Mouse (Mus musculus): ENCODE data around the gene Il2rb. TPM values are rescaled to one million over a fixed set of nuclear protein-coding genes. Genes with fewer than 3 reads are reported as not detected.
A peak's percentile ranks its signal among the peaks of the same experiment; 100 is the strongest.

The Il2rb gene
- polyA plus RNA-seq, 1 experiment from 2014 or later, result 0.24 TPM

GRCm38 (mm10) chr15:78452929-78453328 is 42.1 kb downstream of the Il2rb start:
- Histone ChIP-seq H3K27me3 (no peaks in the 10 kb centered on the region), H3K36me3 (no peaks in the 10 kb centered on the region), H3K9ac (no peak overlapping the region), H3K27ac (no peak overlapping the region), H3K4me3 (no peak overlapping the region), H3K9me3 (no peaks in the 10 kb centered on the region), H3K4me1 (peaks cover 17% of the 10 kb centered on the region), H3K4me2 (replicated peaks) (no peak overlapping the region)
- no peak for ATAC-seq (ENCODE audit: low FRiP score, low read depth)
- WGBS, result 76% methylated on average over 3 of the region's 3 CpGs

GRCm38 (mm10) chr15:78451201-78451600 is 43.9 kb downstream of the Il2rb start:
- Histone ChIP-seq H3K36me3 (no peaks in the 10 kb centered on the region), H3K4me2 (replicated peaks) (no peak overlapping the region), H3K27me3 (no peaks in the 10 kb centered on the region), H3K9me3 (no peaks in the 10 kb centered on the region), H3K27ac (no peak overlapping the region), H3K9ac (no peak overlapping the region), H3K4me3 (no peak overlapping the region), H3K4me1 (peaks cover 20% of the 10 kb centered on the region)
- ATAC-seq (ENCODE audit: low FRiP score, low read depth), result no peak
- WGBS, result 80% methylated on average over 2 of the region's 2 CpGs

- no peak for ATAC-seq (ENCODE audit: low FRiP score, low read depth)
- H3K4me1 ChIP-seq, result peaks cover 12% of the 10 kb centered on the region; the same call in 1 of the 2 replicates
- no peak overlapping the region for H3K27ac ChIP-seq
- no peaks in the 10 kb centered on the region for H3K9me3 ChIP-seq
- H3K27me3 ChIP-seq, result no peaks in the 10 kb centered on the region
- no peak overlapping the region for H3K9ac ChIP-seq
- 82% methylated on average over 6 of the region's 6 CpGs for WGBS
- no peaks in the 10 kb centered on the region for H3K36me3 ChIP-seq
- H3K4me2 ChIP-seq (replicated peaks), result no peak overlapping the region
- H3K4me3 ChIP-seq, result no peak overlapping the region
Measured at GRCm38 (mm10) chr15:78450419-78450768, 44.7 kb downstream of the Il2rb start.

- Histone ChIP-seq H3K27ac (no peak overlapping the region), H3K4me3 (no peak overlapping the region), H3K4me2 (replicated peaks) (no peak overlapping the region), H3K9me3 (no peaks in the 10 kb centered on the region), H3K4me1 (peaks cover 11% of the 10 kb centered on the region; the same call in 1 of the 2 replicates), H3K36me3 (no peaks in the 10 kb centered on the region), H3K9ac (no peak overlapping the region), H3K27me3 (no peaks in the 10 kb centered on the region)
- ATAC-seq (ENCODE audit: low FRiP score, low read depth), result no peak
- WGBS, result 29% methylated on average over 7 of the region's 7 CpGs
Measured at GRCm38 (mm10) chr15:78449694-78450418, 45.2 kb downstream of the Il2rb start.

GRCm38 (mm10) chr15:78449131-78449530 is 45.9 kb downstream of the Il2rb start:
- Histone ChIP-seq H3K36me3 (no peaks in the 10 kb centered on the region), H3K4me2 (replicated peaks) (no peak overlapping the region), H3K27me3 (no peaks in the 10 kb centered on the region), H3K9ac (no peak overlapping the region), H3K4me1 (peaks cover 11% of the 10 kb centered on the region; the same call in 1 of the 2 replicates), H3K9me3 (no peaks in the 10 kb centered on the region), H3K27ac (peak overlapping the region; percentile 48; the same call in 1 of the 2 replicates), H3K4me3 (no peak overlapping the region)
- WGBS, result 69% methylated on average over 6 of the region's 6 CpGs
- no peak for ATAC-seq (ENCODE audit: low FRiP score, low read depth)

- H3K27me3 ChIP-seq, result no peaks in the 10 kb centered on the region
- WGBS, result 1% methylated on average over 22 of the region's 22 CpGs
- ATAC-seq (ENCODE audit: low FRiP score, low read depth), result peak; percentile 67; the same call in 1 of the 2 replicates
Measured at GRCm38 (mm10) chr15:78447746-78448535, 47.1 kb downstream of the Il2rb start.

GRCm38 (mm10) chr15:78447121-78447520 is 48.0 kb downstream of the Il2rb start:
- Histone ChIP-seq H3K27ac (no peak overlapping the region), H3K4me1 (peaks cover 11% of the 10 kb centered on the region; the same call in 1 of the 2 replicates), H3K36me3 (no peaks in the 10 kb centered on the region), H3K9me3 (no peaks in the 10 kb centered on the region), H3K4me2 (replicated peaks) (no peak overlapping the region), H3K27me3 (no peaks in the 10 kb centered on the region), H3K4me3 (no peak overlapping the region), H3K9ac (no peak overlapping the region)
- whole genome bisulfite sequencing, result 48% methylated on average over 7 of the region's 7 CpGs
- ATAC-seq (ENCODE audit: low FRiP score, low read depth), result no peak

More at GRCm38 (mm10) chr15:78447746-78448535, 47.1 kb downstream of the Il2rb start:
- Histone ChIP-seq H3K4me2 (replicated peaks) (peak overlapping the region; percentile 71), H3K36me3 (no peaks in the 10 kb centered on the region), H3K4me1 (peaks cover 11% of the 10 kb centered on the region; the same call in 1 of the 2 replicates), H3K9me3 (no peaks in the 10 kb centered on the region), H3K4me3 (peak overlapping the region; percentile 40), H3K27ac (peak overlapping the region; percentile 79; the same call in 1 of the 2 replicates), H3K9ac (peak overlapping the region; percentile 58)

- H3K9ac ChIP-seq, result peak overlapping the region; percentile 8; the same call in 1 of the 2 replicates
- no peaks in the 10 kb centered on the region for H3K27me3 ChIP-seq
- no peak overlapping the region for H3K27ac ChIP-seq
- 51% methylated on average over 6 of the region's 6 CpGs for WGBS
- H3K4me1 ChIP-seq, result 0 out of 2 replicates have a peak, but pooled peaks cover 4% of the 10 kb centered on the region
- H3K36me3 ChIP-seq, result no peaks in the 10 kb centered on the region
- no peak overlapping the region for H3K4me3 ChIP-seq
- no peaks in the 10 kb centered on the region for H3K9me3 ChIP-seq
- no peak overlapping the region for H3K4me2 ChIP-seq (replicated peaks)
- ATAC-seq (ENCODE audit: low FRiP score, low read depth), result no peak
Measured at GRCm38 (mm10) chr15:78443857-78444256, 51.2 kb downstream of the Il2rb start.

GRCm38 (mm10) chr15:78442231-78442630 is 52.8 kb downstream of the Il2rb start:
- Histone ChIP-seq H3K9ac (no peak overlapping the region), H3K27me3 (peaks cover 8% of the 10 kb centered on the region), H3K4me2 (replicated peaks) (no peak overlapping the region), H3K9me3 (no peaks in the 10 kb centered on the region), H3K27ac (no peak overlapping the region), H3K4me3 (no peak overlapping the region), H3K4me1 (peaks cover 11% of the 10 kb centered on the region), H3K36me3 (no peaks in the 10 kb centered on the region)
- 92% methylated on average over 19 of the region's 19 CpGs for WGBS
- ATAC-seq (ENCODE audit: low FRiP score, low read depth), result no peak

- Histone ChIP-seq H3K4me3 (no peak overlapping the region), H3K4me1 (peaks cover 20% of the 10 kb centered on the region), H3K9me3 (no peaks in the 10 kb centered on the region), H3K27ac (no peak overlapping the region), H3K36me3 (peaks cover 18% of the 10 kb centered on the region), H3K27me3 (peaks cover 27% of the 10 kb centered on the region), H3K9ac (no peak overlapping the region), H3K4me2 (replicated peaks) (no peak overlapping the region)
- no peak for ATAC-seq (ENCODE audit: low FRiP score, low read depth)
- WGBS, result 62% methylated on average over 9 of the region's 9 CpGs
Measured at GRCm38 (mm10) chr15:78438973-78439372, 56.1 kb downstream of the Il2rb start.

- Histone ChIP-seq H3K27me3 (peaks cover 27% of the 10 kb centered on the region), H3K36me3 (peaks cover 23% of the 10 kb centered on the region), H3K4me3 (no peak overlapping the region), H3K4me1 (peaks cover 20% of the 10 kb centered on the region), H3K9ac (no peak overlapping the region), H3K27ac (no peak overlapping the region), H3K9me3 (no peaks in the 10 kb centered on the region), H3K4me2 (replicated peaks) (no peak overlapping the region)
- 52% methylated on average over 8 of the region's 8 CpGs for WGBS
- no peak for ATAC-seq (ENCODE audit: low FRiP score, low read depth)
Measured at GRCm38 (mm10) chr15:78438505-78438904, 56.6 kb downstream of the Il2rb start.

GRCm38 (mm10) chr15:78438018-78438394 is 57.1 kb downstream of the Il2rb start:
- WGBS, result 54% methylated on average over 4 of the region's 4 CpGs
- Histone ChIP-seq H3K4me1 (peaks cover 20% of the 10 kb centered on the region), H3K27ac (no peak overlapping the region), H3K9ac (no peak overlapping the region), H3K4me2 (replicated peaks) (no peak overlapping the region), H3K36me3 (peaks cover 28% of the 10 kb centered on the region), H3K9me3 (no peaks in the 10 kb centered on the region), H3K27me3 (peaks cover 27% of the 10 kb centered on the region), H3K4me3 (no peak overlapping the region)
- no peak for ATAC-seq (ENCODE audit: low FRiP score, low read depth)
